Mouse (Mus musculus) bone marrow, adult 2 months (tissue): ENCODE data around the gene Ubqln4.

ENCODE experiments used
- CTCF ChIP-seq: fragments of 200-500 bp; IDR thresholded peaks from 2 replicates; pipeline ENCODE4 v1.5.1; 2011; ENCODE audit warnings: low read length, control low read depth; ENCODE audit not compliant: control insufficient read depth, insufficient read depth
- POLR2A ChIP-seq: fragments of 200-500 bp; IDR thresholded peaks from 2 replicates; pipeline ENCODE4 v1.6.1; 2011; ENCODE audit warnings: low read depth, mild to moderate bottlenecking, control low read depth, low read length, borderline replicate concordance; ENCODE audit not compliant: control insufficient read depth

GRCm38 (mm10) chr3:88510421-88511289, 42.9 kb upstream of the Ubqln4 start:
- TF ChIP-seq POLR2A: no peak
- no peak for TF ChIP-seq CTCF
